ENCODE assay signal across 8 mouse cellular contexts in the genomic region with DNA sequence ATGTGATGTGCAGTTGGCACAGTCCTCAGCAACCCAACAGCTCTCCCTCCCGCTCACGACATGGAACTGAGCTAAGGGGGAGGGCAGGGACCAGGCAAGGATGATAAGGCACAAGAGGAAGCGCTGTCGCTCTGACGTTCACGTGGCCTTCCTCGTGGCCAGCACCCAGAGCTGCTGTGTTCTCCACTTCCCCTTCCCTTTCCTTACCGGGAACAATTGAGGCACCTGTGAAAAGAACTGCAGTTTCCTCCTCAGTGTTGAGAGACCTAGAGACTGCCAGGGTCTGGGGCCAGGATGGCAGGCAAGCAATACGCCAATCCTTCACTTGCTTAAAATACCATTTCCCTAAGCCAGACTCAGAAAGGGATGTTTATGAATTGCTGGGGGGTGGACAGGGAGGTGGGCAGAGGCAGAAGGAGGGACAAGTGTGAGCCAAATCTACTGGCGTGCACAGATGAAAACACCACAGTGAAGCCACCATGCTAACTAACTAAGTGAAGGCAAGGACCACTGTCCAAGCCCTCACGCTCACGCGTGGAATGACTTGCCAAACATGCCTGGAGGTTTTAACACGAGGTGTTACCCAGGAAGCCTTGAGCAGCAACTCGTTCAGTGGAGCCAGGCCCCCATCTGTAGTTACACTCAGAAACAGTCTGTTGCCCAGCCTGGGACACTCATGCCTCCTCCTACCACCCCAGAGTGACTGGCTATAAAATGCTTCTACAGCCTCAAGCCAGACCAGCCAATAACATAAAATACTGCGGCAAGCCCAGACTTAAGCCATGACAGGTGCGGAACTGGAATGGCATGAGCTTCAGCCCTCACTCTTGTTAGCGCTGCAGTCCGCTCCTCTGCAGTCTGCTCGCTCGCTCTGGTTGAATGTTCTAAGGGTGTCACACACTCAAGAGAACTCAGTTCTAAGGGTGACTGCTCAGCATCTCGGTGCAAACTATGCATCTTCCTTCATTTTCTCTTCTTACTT. TPM values are rescaled to one million over a fixed set of nuclear protein-coding genes. Genes with fewer than 3 reads are reported as not detected.
DNase-seq lines count a peak whose midpoint lies in the region; ATAC-seq lines count a peak whose summit lies in the region.

No protein-coding gene starts in this region.

- DNase-seq in embryo, embryonic 10 days (ENCODE audit: low spot score), result peak; percentile 23
- no peak for DNase-seq in embryo, embryonic 9.5 days (ENCODE audit: extremely low spot score)
- DNase-seq in MEL-GATA-1-ER (ENCODE audit: extremely low read depth, low read depth) (peak; percentile 89), liver (peak; percentile 58)
- DNase-seq in gastrocnemius, adult 18-20 months (ENCODE audit: low spot score), result peak; percentile 38
- no peak for DNase-seq in cerebellum, adult 18-20 months

- H3K9me3 ChIP-seq in intestine, embryonic 16.5 days (ENCODE audit: control insufficient read depth, low read length), result no peaks in the 10 kb centered on the region

- peak; percentile 31 for ATAC-seq in intestine, embryonic 16.5 days
- peak; percentile 85 for ATAC-seq in neutrophil, adult 5-6 weeks (ENCODE audit: extremely low read depth, insufficient number of reproducible peaks, low FRiP score, poor library complexity, severe bottlenecking)

- 0 out of 2 replicates have a peak, but pooled peaks cover 2% of the 10 kb centered on the region for H3K4me1 ChIP-seq in intestine, embryonic 16.5 days (ENCODE audit: control insufficient read depth, insufficient read depth, low read length)

- no peak overlapping the region for H3K4me3 ChIP-seq in intestine, embryonic 16.5 days (ENCODE audit: low read length)

- WGBS in intestine, embryonic 16.5 days, result 68% methylated on average over 22 of the region's 22 CpGs

- H3K4me2 ChIP-seq in intestine, embryonic 16.5 days (ENCODE audit: low read depth, low read length), result no peak overlapping the region

- no peak overlapping the region for H3K9ac ChIP-seq in intestine, embryonic 16.5 days (ENCODE audit: low read depth, low read length)

- H3K36me3 ChIP-seq in intestine, embryonic 16.5 days (ENCODE audit: control insufficient read depth, insufficient read depth, low read length), result peaks cover 3% of the 10 kb centered on the region; the same call in 1 of the 2 replicates

- H3K27me3 ChIP-seq in intestine, embryonic 16.5 days (replicated peaks; ENCODE audit: control insufficient read depth, insufficient read depth, low read length), result no peaks in the 10 kb centered on the region

- H3K27ac ChIP-seq in intestine, embryonic 16.5 days (ENCODE audit: low read length), result 0 out of 2 replicates have a peak overlapping the region, but pooled peaks have one; percentile 11

RNA-seq across cellular contexts. Expression of a gene that starts 45.4 kb away (rescaled TPM):
- total RNA-seq in gastrocnemius, adult 18-20 months (2021), result 1 to 10 TPM; 5.0 to 9.2 TPM
- polyA plus RNA-seq in intestine, embryonic 16.5 days (2015; fragmentation: Nextera tagmentation; extraction: Ambion mirVana), result 36.5 and 41.4 TPM in 2 replicates
- total RNA-seq in neutrophil, adult 5-6 weeks (2017), result 1.1 and 2.0 TPM in 2 replicates

Comparison
In these comparisons a context has a peak if more than half of its experiments do, and no peak if none do; other contexts are left out.
1. DNase-seq: peak in embryo, embryonic 10 days (single experiment), MEL-GATA-1-ER (single experiment), gastrocnemius, adult 18-20 months (single experiment) and liver (single experiment); none in embryo, embryonic 9.5 days (single experiment) and cerebellum, adult 18-20 months (0 of 2).